Mouse (Mus musculus): ENCODE results near the gene Eif2ak3. TPM values are rescaled to one million over a fixed set of nuclear protein-coding genes. Genes with fewer than 3 reads are reported as not detected.

The Eif2ak3 gene
- polyA plus RNA-seq, 1 experiment: 17.6 TPM

- Histone ChIP-seq H3K4me1 (ENCODE audit: control insufficient read depth, insufficient read depth, low read length) (peaks cover 28% of the 10 kb centered on the region), H3K27ac (ENCODE audit: insufficient read depth, low read depth, low read length) (no peak overlapping the region), H3K4me3 (ENCODE audit: insufficient read depth, low read length) (no peak overlapping the region)
- no peak for TF ChIP-seq POLR2A (IDR thresholded peaks at IDR 0.05; ENCODE audit: borderline replicate concordance, low read depth, low read length)
- TF ChIP-seq CTCF (IDR thresholded peaks at IDR 0.05; ENCODE audit: low read depth, low read length): no peak
Measured at GRCm38 (mm10) chr6:70853371-70853770, 9.1 kb downstream of the Eif2ak3 start.

- Histone ChIP-seq H3K4me3 (ENCODE audit: insufficient read depth, low read length) (peak overlapping the region; percentile 56), H3K27ac (ENCODE audit: insufficient read depth, low read depth, low read length) (peak overlapping the region; percentile 96), H3K4me1 (ENCODE audit: control insufficient read depth, insufficient read depth, low read length) (peaks cover 28% of the 10 kb centered on the region)
- TF ChIP-seq CTCF (IDR thresholded peaks at IDR 0.05; ENCODE audit: low read depth, low read length): no peak
- no peak for TF ChIP-seq POLR2A (IDR thresholded peaks at IDR 0.05; ENCODE audit: borderline replicate concordance, low read depth, low read length)
Measured at GRCm38 (mm10) chr6:70855529-70856309, 11.4 kb downstream of the Eif2ak3 start.

- Histone ChIP-seq H3K4me3 (ENCODE audit: insufficient read depth, low read length) (no peak overlapping the region), H3K4me1 (ENCODE audit: control insufficient read depth, insufficient read depth, low read length) (peaks cover 12% of the 10 kb centered on the region), H3K27ac (ENCODE audit: insufficient read depth, low read depth, low read length) (no peak overlapping the region)
- TF ChIP-seq POLR2A (IDR thresholded peaks at IDR 0.05; ENCODE audit: borderline replicate concordance, low read depth, low read length): no peak
- TF ChIP-seq CTCF (IDR thresholded peaks at IDR 0.05; ENCODE audit: low read depth, low read length): no peak
Measured at GRCm38 (mm10) chr6:70862726-70863125, 18.4 kb downstream of the Eif2ak3 start.

- Histone ChIP-seq H3K4me1 (ENCODE audit: control insufficient read depth, insufficient read depth, low read length) (peaks cover 12% of the 10 kb centered on the region), H3K4me3 (ENCODE audit: insufficient read depth, low read length) (no peak overlapping the region), H3K27ac (ENCODE audit: insufficient read depth, low read depth, low read length) (no peak overlapping the region)
- TF ChIP-seq POLR2A (IDR thresholded peaks at IDR 0.05; ENCODE audit: borderline replicate concordance, low read depth, low read length) (no peak), CTCF (IDR thresholded peaks at IDR 0.05; ENCODE audit: low read depth, low read length) (no peak)
Measured at GRCm38 (mm10) chr6:70864285-70864684, 20.0 kb downstream of the Eif2ak3 start.

- H3K4me3 ChIP-seq (ENCODE audit: insufficient read depth, low read length): no peak overlapping the region
- H3K4me1 ChIP-seq (ENCODE audit: control insufficient read depth, insufficient read depth, low read length): peaks cover 20% of the 10 kb centered on the region
- H3K27ac ChIP-seq (ENCODE audit: insufficient read depth, low read depth, low read length): no peak overlapping the region
- no peak for TF ChIP-seq POLR2A (IDR thresholded peaks at IDR 0.05; ENCODE audit: borderline replicate concordance, low read depth, low read length)
Measured at GRCm38 (mm10) chr6:70866761-70867160, 22.4 kb downstream of the Eif2ak3 start.

GRCm38 (mm10) chr6:70867297-70867696 is 23.0 kb downstream of the Eif2ak3 start:
- peaks cover 26% of the 10 kb centered on the region for H3K4me1 ChIP-seq (ENCODE audit: control insufficient read depth, insufficient read depth, low read length)
- TF ChIP-seq POLR2A (IDR thresholded peaks at IDR 0.05; ENCODE audit: borderline replicate concordance, low read depth, low read length): no peak
- TF ChIP-seq CTCF (IDR thresholded peaks at IDR 0.05; ENCODE audit: low read depth, low read length): no peak
- no peak overlapping the region for H3K27ac ChIP-seq (ENCODE audit: insufficient read depth, low read depth, low read length)
- H3K4me3 ChIP-seq (ENCODE audit: insufficient read depth, low read length): no peak overlapping the region

GRCm38 (mm10) chr6:70871511-70871980 is 27.2 kb downstream of the Eif2ak3 start:
- H3K27ac ChIP-seq (ENCODE audit: insufficient read depth, low read depth, low read length): peak overlapping the region; percentile 51
- TF ChIP-seq POLR2A (IDR thresholded peaks at IDR 0.05; ENCODE audit: borderline replicate concordance, low read depth, low read length): no peak
- peak overlapping the region; percentile 29; the same call in 1 of the 2 replicates for H3K4me3 ChIP-seq (ENCODE audit: insufficient read depth, low read length)

GRCm38 (mm10) chr6:70872128-70872527 is 27.8 kb downstream of the Eif2ak3 start:
- Histone ChIP-seq H3K4me3 (ENCODE audit: insufficient read depth, low read length) (no peak overlapping the region), H3K27ac (ENCODE audit: insufficient read depth, low read depth, low read length) (no peak overlapping the region), H3K4me1 (ENCODE audit: control insufficient read depth, insufficient read depth, low read length) (peaks cover 35% of the 10 kb centered on the region)
- no peak for TF ChIP-seq CTCF (IDR thresholded peaks at IDR 0.05; ENCODE audit: low read depth, low read length)
- no peak for TF ChIP-seq POLR2A (IDR thresholded peaks at IDR 0.05; ENCODE audit: borderline replicate concordance, low read depth, low read length)

More at GRCm38 (mm10) chr6:70871511-70871980, 27.2 kb downstream of the Eif2ak3 start:
- peaks cover 35% of the 10 kb centered on the region for H3K4me1 ChIP-seq (ENCODE audit: control insufficient read depth, insufficient read depth, low read length)

- no peak overlapping the region for H3K4me3 ChIP-seq (ENCODE audit: insufficient read depth, low read length)
- no peak overlapping the region for H3K27ac ChIP-seq (ENCODE audit: insufficient read depth, low read depth, low read length)
- TF ChIP-seq POLR2A (IDR thresholded peaks at IDR 0.05; ENCODE audit: borderline replicate concordance, low read depth, low read length) (no peak), CTCF (IDR thresholded peaks at IDR 0.05; ENCODE audit: low read depth, low read length) (no peak)
- peaks cover 35% of the 10 kb centered on the region for H3K4me1 ChIP-seq (ENCODE audit: control insufficient read depth, insufficient read depth, low read length)
Measured at GRCm38 (mm10) chr6:70872570-70872969, 28.3 kb downstream of the Eif2ak3 start.

GRCm38 (mm10) chr6:70874035-70874775 is 29.9 kb downstream of the Eif2ak3 start:
- peak; percentile 41; the same call in 1 of the 2 replicates for TF ChIP-seq CTCF (IDR thresholded peaks at IDR 0.05; ENCODE audit: low read depth, low read length)
- no peak for TF ChIP-seq POLR2A (IDR thresholded peaks at IDR 0.05; ENCODE audit: borderline replicate concordance, low read depth, low read length)
- Histone ChIP-seq H3K27ac (ENCODE audit: insufficient read depth, low read depth, low read length) (peak overlapping the region; percentile 7; the same call in 1 of the 2 replicates), H3K4me1 (ENCODE audit: control insufficient read depth, insufficient read depth, low read length) (peaks cover 35% of the 10 kb centered on the region), H3K4me3 (ENCODE audit: insufficient read depth, low read length) (no peak overlapping the region)

All from bone marrow macrophage, adult 2 months (primary cell).